Mouse (Mus musculus): Measurements from ENCODE around the gene Lyrm1. TPM values are rescaled to one million over a fixed set of nuclear protein-coding genes. Genes with fewer than 3 reads are reported as not detected.

Gene Lyrm1
- total and polyA plus RNA-seq, 2 experiments: 1.2 to 6.2 TPM

GRCm38 (mm10) chr7:119965651-119966395, 70.2 kb downstream of the Lyrm1 start:
- TF ChIP-seq CTCF (IDR thresholded peaks at IDR 0.05; ENCODE audit: low read depth, low read length): no peak
- no peak for TF ChIP-seq POLR2A (IDR thresholded peaks at IDR 0.05; ENCODE audit: extremely low read depth, insufficient read depth, low read length)
- Histone ChIP-seq H3K36me3 (ENCODE audit: control insufficient read depth, insufficient read depth, low read length) (no peaks in the 10 kb centered on the region), H3K27me3 (ENCODE audit: control insufficient read depth, insufficient read depth, low read length) (no peaks in the 10 kb centered on the region), H3K9ac (ENCODE audit: low read depth, low read length) (no peak overlapping the region), H3K4me1 (ENCODE audit: control insufficient read depth, insufficient read depth, low read length) (peaks cover 22% of the 10 kb centered on the region), H3K27ac (replicated peaks; ENCODE audit: insufficient read depth, low read depth, low read length) (peak overlapping the region; percentile 90), H3K79me2 (ENCODE audit: control insufficient read depth, insufficient read depth, low read length) (no peaks in the 10 kb centered on the region), H3K4me3 (ENCODE audit: insufficient read depth, low read depth, low read length) (no peak overlapping the region)
- WGBS: 23% methylated on average over 9 of the region's 9 CpGs
- DNase-seq (ENCODE audit: extremely low read depth, low read depth, low spot score): peak; percentile 91

GRCm38 (mm10) chr7:119969320-119969719, 73.7 kb downstream of the Lyrm1 start:
- no peak overlapping the region for H3K27ac ChIP-seq (replicated peaks; ENCODE audit: insufficient read depth, low read depth, low read length)
- H3K9ac ChIP-seq (ENCODE audit: low read depth, low read length): no peak overlapping the region
- TF ChIP-seq CTCF (IDR thresholded peaks at IDR 0.05; ENCODE audit: low read depth, low read length) (no peak), POLR2A (IDR thresholded peaks at IDR 0.05; ENCODE audit: extremely low read depth, insufficient read depth, low read length) (no peak)
- 75% methylated on average over 2 of the region's 2 CpGs for WGBS
- no peaks in the 10 kb centered on the region for H3K36me3 ChIP-seq (ENCODE audit: control insufficient read depth, insufficient read depth, low read length)
- H3K4me1 ChIP-seq (ENCODE audit: control insufficient read depth, insufficient read depth, low read length): peaks cover 17% of the 10 kb centered on the region
- no peak overlapping the region for H3K4me3 ChIP-seq (ENCODE audit: insufficient read depth, low read depth, low read length)
- H3K79me2 ChIP-seq (ENCODE audit: control insufficient read depth, insufficient read depth, low read length): no peaks in the 10 kb centered on the region
- DNase-seq (ENCODE audit: extremely low read depth, low read depth, low spot score): no peak
- no peaks in the 10 kb centered on the region for H3K27me3 ChIP-seq (ENCODE audit: control insufficient read depth, insufficient read depth, low read length)

- Histone ChIP-seq H3K27me3 (ENCODE audit: control insufficient read depth, insufficient read depth, low read length) (no peaks in the 10 kb centered on the region), H3K9ac (ENCODE audit: low read depth, low read length) (no peak overlapping the region), H3K36me3 (ENCODE audit: control insufficient read depth, insufficient read depth, low read length) (no peaks in the 10 kb centered on the region), H3K4me3 (ENCODE audit: insufficient read depth, low read depth, low read length) (no peak overlapping the region), H3K79me2 (ENCODE audit: control insufficient read depth, insufficient read depth, low read length) (no peaks in the 10 kb centered on the region), H3K4me1 (ENCODE audit: control insufficient read depth, insufficient read depth, low read length) (no peaks in the 10 kb centered on the region), H3K27ac (replicated peaks; ENCODE audit: insufficient read depth, low read depth, low read length) (no peak overlapping the region)
- TF ChIP-seq POLR2A (IDR thresholded peaks at IDR 0.05; ENCODE audit: extremely low read depth, insufficient read depth, low read length) (no peak), CTCF (IDR thresholded peaks at IDR 0.05; ENCODE audit: low read depth, low read length) (no peak)
- 84% methylated on average over 5 of the region's 5 CpGs for WGBS
- no peak for DNase-seq (ENCODE audit: extremely low read depth, low read depth, low spot score)
These were observed 78.6 kb downstream of the Lyrm1 start for GRCm38 (mm10) chr7:119974214-119974613.

- no peaks in the 10 kb centered on the region for H3K79me2 ChIP-seq (ENCODE audit: control insufficient read depth, insufficient read depth, low read length)
- H3K4me1 ChIP-seq (ENCODE audit: control insufficient read depth, insufficient read depth, low read length): no peaks in the 10 kb centered on the region
- peak; percentile 65 for DNase-seq (ENCODE audit: extremely low read depth, low read depth, low spot score)
- no peak overlapping the region for H3K9ac ChIP-seq (ENCODE audit: low read depth, low read length)
- no peak overlapping the region for H3K4me3 ChIP-seq (ENCODE audit: insufficient read depth, low read depth, low read length)
- H3K27me3 ChIP-seq (ENCODE audit: control insufficient read depth, insufficient read depth, low read length): no peaks in the 10 kb centered on the region
- no peak for TF ChIP-seq CTCF (IDR thresholded peaks at IDR 0.05; ENCODE audit: low read depth, low read length)
- TF ChIP-seq POLR2A (IDR thresholded peaks at IDR 0.05; ENCODE audit: extremely low read depth, insufficient read depth, low read length): no peak
- H3K27ac ChIP-seq (replicated peaks; ENCODE audit: insufficient read depth, low read depth, low read length): no peak overlapping the region
- no peaks in the 10 kb centered on the region for H3K36me3 ChIP-seq (ENCODE audit: control insufficient read depth, insufficient read depth, low read length)
- WGBS: 66% methylated on average over 6 of the region's 6 CpGs
These were observed 80.6 kb downstream of the Lyrm1 start for GRCm38 (mm10) chr7:119976256-119976655.

GRCm38 (mm10) chr7:119977574-119977973, 81.9 kb downstream of the Lyrm1 start:
- 90% methylated on average over 7 of the region's 7 CpGs for WGBS
- H3K27ac ChIP-seq (replicated peaks; ENCODE audit: insufficient read depth, low read depth, low read length): no peak overlapping the region
- no peaks in the 10 kb centered on the region for H3K27me3 ChIP-seq (ENCODE audit: control insufficient read depth, insufficient read depth, low read length)
- no peaks in the 10 kb centered on the region for H3K36me3 ChIP-seq (ENCODE audit: control insufficient read depth, insufficient read depth, low read length)
- no peak overlapping the region for H3K9ac ChIP-seq (ENCODE audit: low read depth, low read length)
- H3K79me2 ChIP-seq (ENCODE audit: control insufficient read depth, insufficient read depth, low read length): no peaks in the 10 kb centered on the region
- no peak for DNase-seq (ENCODE audit: extremely low read depth, low read depth, low spot score)
- TF ChIP-seq POLR2A (IDR thresholded peaks at IDR 0.05; ENCODE audit: extremely low read depth, insufficient read depth, low read length): no peak
- TF ChIP-seq CTCF (IDR thresholded peaks at IDR 0.05; ENCODE audit: low read depth, low read length): no peak
- no peaks in the 10 kb centered on the region for H3K4me1 ChIP-seq (ENCODE audit: control insufficient read depth, insufficient read depth, low read length)
- no peak overlapping the region for H3K4me3 ChIP-seq (ENCODE audit: insufficient read depth, low read depth, low read length)

- no peak overlapping the region for H3K27ac ChIP-seq (replicated peaks; ENCODE audit: insufficient read depth, low read depth, low read length)
- H3K36me3 ChIP-seq (ENCODE audit: control insufficient read depth, insufficient read depth, low read length): no peaks in the 10 kb centered on the region
- H3K79me2 ChIP-seq (ENCODE audit: control insufficient read depth, insufficient read depth, low read length): no peaks in the 10 kb centered on the region
- no peak overlapping the region for H3K4me3 ChIP-seq (ENCODE audit: insufficient read depth, low read depth, low read length)
- no peaks in the 10 kb centered on the region for H3K27me3 ChIP-seq (ENCODE audit: control insufficient read depth, insufficient read depth, low read length)
- no peak for TF ChIP-seq POLR2A (IDR thresholded peaks at IDR 0.05; ENCODE audit: extremely low read depth, insufficient read depth, low read length)
- TF ChIP-seq CTCF (IDR thresholded peaks at IDR 0.05; ENCODE audit: low read depth, low read length): no peak
- peak; percentile 59 for DNase-seq (ENCODE audit: extremely low read depth, low read depth, low spot score)
- no peak overlapping the region for H3K9ac ChIP-seq (ENCODE audit: low read depth, low read length)
- H3K4me1 ChIP-seq (ENCODE audit: control insufficient read depth, insufficient read depth, low read length): no peaks in the 10 kb centered on the region
These were observed 82.9 kb downstream of the Lyrm1 start for GRCm38 (mm10) chr7:119978576-119978975.

Measured in liver, adult 2 months (tissue).